Mouse (Mus musculus): ENCODE data around the gene Arid1b. TPM values are rescaled to one million over a fixed set of nuclear protein-coding genes. Genes with fewer than 3 reads are reported as not detected.

Arid1b gene
- polyA plus RNA-seq, 1 experiment: 99.0 TPM

GRCm38 (mm10) chr17:5182493-5182892 is 188.4 kb downstream of the Arid1b start:
- Histone ChIP-seq H3K27ac (ENCODE audit: control insufficient read depth, insufficient read depth, low read length) (peak overlapping the region; percentile 34; the same call in 1 of the 2 replicates), H3K4me3 (ENCODE audit: control insufficient read depth, insufficient read depth, low read length) (no peak overlapping the region), H3K36me3 (ENCODE audit: control insufficient read depth, insufficient read depth, low read length) (no peaks in the 10 kb centered on the region), H3K4me1 (replicated peaks; ENCODE audit: control insufficient read depth, insufficient read depth, low read length) (peaks cover 38% of the 10 kb centered on the region), H3K27me3 (ENCODE audit: control insufficient read depth, insufficient read depth, low read length) (no peaks in the 10 kb centered on the region)
- DNase-seq: no peak
- TF ChIP-seq CTCF (IDR thresholded peaks at IDR 0.05; ENCODE audit: borderline replicate concordance, control insufficient read depth, extremely low read depth, insufficient read depth, low read length, poor library complexity) (no peak), POLR2A (IDR thresholded peaks at IDR 0.05; ENCODE audit: control insufficient read depth, extremely low read depth, insufficient read depth, low read length, poor library complexity) (no peak)
- 98% methylated on average over 4 of the region's 4 CpGs for WGBS

- 83% methylated on average over 4 of the region's 4 CpGs for WGBS
- DNase-seq: no peak
- Histone ChIP-seq H3K36me3 (ENCODE audit: control insufficient read depth, insufficient read depth, low read length) (no peaks in the 10 kb centered on the region), H3K27ac (ENCODE audit: control insufficient read depth, insufficient read depth, low read length) (no peak overlapping the region), H3K27me3 (ENCODE audit: control insufficient read depth, insufficient read depth, low read length) (no peaks in the 10 kb centered on the region), H3K4me3 (ENCODE audit: control insufficient read depth, insufficient read depth, low read length) (no peak overlapping the region), H3K4me1 (replicated peaks; ENCODE audit: control insufficient read depth, insufficient read depth, low read length) (peaks cover 26% of the 10 kb centered on the region)
- TF ChIP-seq POLR2A (IDR thresholded peaks at IDR 0.05; ENCODE audit: control insufficient read depth, extremely low read depth, insufficient read depth, low read length, poor library complexity): no peak
- no peak for TF ChIP-seq CTCF (IDR thresholded peaks at IDR 0.05; ENCODE audit: borderline replicate concordance, control insufficient read depth, extremely low read depth, insufficient read depth, low read length, poor library complexity)
Measured at GRCm38 (mm10) chr17:5185501-5185900, 191.4 kb downstream of the Arid1b start.

DNA sequence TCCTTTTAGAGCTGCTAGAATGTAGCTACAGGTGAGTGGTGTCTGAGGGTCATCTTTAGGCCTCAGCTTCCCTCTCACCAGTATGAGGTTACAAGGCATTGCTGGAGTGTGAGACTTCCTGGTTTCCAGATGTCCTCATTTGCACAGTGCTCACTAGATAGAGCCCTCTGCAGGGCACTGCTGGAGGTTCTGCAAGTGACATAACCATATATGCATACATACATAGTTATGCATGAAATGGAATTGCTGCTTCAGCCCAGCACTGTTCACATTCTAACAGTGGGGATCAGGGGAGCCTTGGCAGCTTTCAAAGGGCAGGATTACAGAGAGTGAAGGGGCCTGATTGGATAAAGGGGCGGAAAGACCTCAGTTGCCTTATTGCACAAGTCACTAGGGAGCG is 193.4 kb downstream of the Arid1b start:
- peaks cover 14% of the 10 kb centered on the region for H3K4me1 ChIP-seq (replicated peaks; ENCODE audit: control insufficient read depth, insufficient read depth, low read length)
- 94% methylated on average over 2 of the region's 2 CpGs for WGBS

GRCm38 (mm10) chr17:5188400-5188799 is 194.3 kb downstream of the Arid1b start:
- 76% methylated on average over 7 of the region's 7 CpGs for WGBS
- H3K27me3 ChIP-seq (ENCODE audit: control insufficient read depth, insufficient read depth, low read length): no peaks in the 10 kb centered on the region
- no peaks in the 10 kb centered on the region for H3K36me3 ChIP-seq (ENCODE audit: control insufficient read depth, insufficient read depth, low read length)
- TF ChIP-seq POLR2A (IDR thresholded peaks at IDR 0.05; ENCODE audit: control insufficient read depth, extremely low read depth, insufficient read depth, low read length, poor library complexity) (no peak), CTCF (IDR thresholded peaks at IDR 0.05; ENCODE audit: borderline replicate concordance, control insufficient read depth, extremely low read depth, insufficient read depth, low read length, poor library complexity) (no peak)
- H3K4me1 ChIP-seq (replicated peaks; ENCODE audit: control insufficient read depth, insufficient read depth, low read length): peaks cover 10% of the 10 kb centered on the region
- no peak overlapping the region for H3K27ac ChIP-seq (ENCODE audit: control insufficient read depth, insufficient read depth, low read length)
- no peak for DNase-seq
- no peak overlapping the region for H3K4me3 ChIP-seq (ENCODE audit: control insufficient read depth, insufficient read depth, low read length)

More for the DNA sequence above, 193.4 kb downstream of the Arid1b start:
- Histone ChIP-seq H3K27me3 (ENCODE audit: control insufficient read depth, insufficient read depth, low read length) (no peaks in the 10 kb centered on the region), H3K27ac (ENCODE audit: control insufficient read depth, insufficient read depth, low read length) (no peak overlapping the region; the same call in 1 of the 2 replicates), H3K36me3 (ENCODE audit: control insufficient read depth, insufficient read depth, low read length) (no peaks in the 10 kb centered on the region), H3K4me3 (ENCODE audit: control insufficient read depth, insufficient read depth, low read length) (no peak overlapping the region)
- peak; percentile 58 for DNase-seq
- TF ChIP-seq CTCF (IDR thresholded peaks at IDR 0.05; ENCODE audit: borderline replicate concordance, control insufficient read depth, extremely low read depth, insufficient read depth, low read length, poor library complexity) (no peak), POLR2A (IDR thresholded peaks at IDR 0.05; ENCODE audit: control insufficient read depth, extremely low read depth, insufficient read depth, low read length, poor library complexity) (no peak)

GRCm38 (mm10) chr17:5189551-5190351 is 195.6 kb downstream of the Arid1b start:
- Histone ChIP-seq H3K36me3 (ENCODE audit: control insufficient read depth, insufficient read depth, low read length) (no peaks in the 10 kb centered on the region), H3K27ac (ENCODE audit: control insufficient read depth, insufficient read depth, low read length) (peak overlapping the region; percentile 85), H3K4me3 (ENCODE audit: control insufficient read depth, insufficient read depth, low read length) (peak overlapping the region; percentile 63), H3K27me3 (ENCODE audit: control insufficient read depth, insufficient read depth, low read length) (no peaks in the 10 kb centered on the region), H3K4me1 (replicated peaks; ENCODE audit: control insufficient read depth, insufficient read depth, low read length) (peaks cover 17% of the 10 kb centered on the region)
- TF ChIP-seq CTCF (IDR thresholded peaks at IDR 0.05; ENCODE audit: borderline replicate concordance, control insufficient read depth, extremely low read depth, insufficient read depth, low read length, poor library complexity): peak; percentile 13; the same call in 1 of the 2 replicates
- TF ChIP-seq POLR2A (IDR thresholded peaks at IDR 0.05; ENCODE audit: control insufficient read depth, extremely low read depth, insufficient read depth, low read length, poor library complexity): peak; percentile 94
- peak; percentile 91 for DNase-seq
- 3% methylated on average over 40 of the region's 40 CpGs for WGBS

GRCm38 (mm10) chr17:5190367-5190766 is 196.2 kb downstream of the Arid1b start:
- peak overlapping the region; percentile 85; the same call in 1 of the 2 replicates for H3K27ac ChIP-seq (ENCODE audit: control insufficient read depth, insufficient read depth, low read length)
- peak; percentile 48 for DNase-seq
- no peaks in the 10 kb centered on the region for H3K27me3 ChIP-seq (ENCODE audit: control insufficient read depth, insufficient read depth, low read length)
- 28% methylated on average over 3 of the region's 3 CpGs for WGBS
- no peaks in the 10 kb centered on the region for H3K36me3 ChIP-seq (ENCODE audit: control insufficient read depth, insufficient read depth, low read length)
- H3K4me3 ChIP-seq (ENCODE audit: control insufficient read depth, insufficient read depth, low read length): peak overlapping the region; percentile 63
- H3K4me1 ChIP-seq (replicated peaks; ENCODE audit: control insufficient read depth, insufficient read depth, low read length): peaks cover 21% of the 10 kb centered on the region
- no peak for TF ChIP-seq POLR2A (IDR thresholded peaks at IDR 0.05; ENCODE audit: control insufficient read depth, extremely low read depth, insufficient read depth, low read length, poor library complexity)
- TF ChIP-seq CTCF (IDR thresholded peaks at IDR 0.05; ENCODE audit: borderline replicate concordance, control insufficient read depth, extremely low read depth, insufficient read depth, low read length, poor library complexity): no peak
